Mouse (Mus musculus) myocyte (in vitro differentiated cells): Measurements from ENCODE around the gene Tex44. TPM values are rescaled to one million over a fixed set of nuclear protein-coding genes. Genes with fewer than 3 reads are reported as not detected.

Experiments used
- H3K27me3 ChIP-seq: one replicate; pipeline ENCODE4 v1.6.1; 2011; ENCODE audit not compliant: control insufficient read depth, insufficient read depth, insufficient read length
- H3K36me3 ChIP-seq: one replicate; pipeline ENCODE4 v1.6.1; 2011; ENCODE audit not compliant: control insufficient read depth, insufficient read depth
- H3K4me2 ChIP-seq: one replicate; pipeline ENCODE4 v1.6.1; 2011; ENCODE audit warnings: low read depth, control low read depth
- H3K4me3 ChIP-seq: one replicate; pipeline ENCODE4 v1.5.1; 2011; ENCODE audit warnings: mild to moderate bottlenecking, control low read depth, moderate library complexity
- H3K79me2 ChIP-seq: one replicate; pipeline ENCODE4 v1.6.1; 2011; ENCODE audit not compliant: control insufficient read depth, insufficient read depth
- H3ac ChIP-seq: one replicate; pipeline ENCODE4 v1.6.1; 2011; ENCODE audit not compliant: control insufficient read depth, insufficient read length
- CEBPB ChIP-seq: IDR thresholded peaks from 2 replicates; pipeline ENCODE4 v1.6.1; 2011; ENCODE audit warnings: mild to moderate bottlenecking, moderate library complexity; ENCODE audit not compliant: poor library complexity, insufficient read depth, severe bottlenecking
- E2F4 ChIP-seq: IDR thresholded peaks from one replicate; pipeline ENCODE4 v1.6.1; 2011; ENCODE audit warnings: mild to moderate bottlenecking, control low read depth, moderate library complexity; ENCODE audit not compliant: insufficient read depth
- MAX ChIP-seq: IDR thresholded peaks from one replicate; pipeline ENCODE4 v1.6.1; 2011; ENCODE audit warnings: low read depth, mild to moderate bottlenecking, control low read depth
- MYOD1 ChIP-seq, 3 experiments: IDR thresholded peaks; one replicate each; pipeline ENCODE4 v1.6.1; 2011; ENCODE audit warnings: control low read depth in 2 of 3, low read depth in 2 of 3, mild to moderate bottlenecking in 2 of 3, moderate library complexity in 1 of 3; ENCODE audit not compliant: insufficient read length in 2 of 3, control insufficient read depth in 1 of 3
- MYOG ChIP-seq, 3 experiments: IDR thresholded peaks; one replicate each; pipeline ENCODE4 v1.6.1; 2011; ENCODE audit warnings: control low read depth in 2 of 3, low read depth in 2 of 3, mild to moderate bottlenecking in 2 of 3; ENCODE audit not compliant: insufficient read length in 2 of 3, control insufficient read depth in 1 of 3, insufficient read depth in 1 of 3
- POLR2A ChIP-seq: IDR thresholded peaks from one replicate; pipeline ENCODE4 v1.6.1; 2011; ENCODE audit warnings: low read depth, mild to moderate bottlenecking, control low read depth, moderate library complexity; ENCODE audit not compliant: insufficient read length
- POLR2AphosphoS2 ChIP-seq: IDR thresholded peaks from one replicate; pipeline ENCODE4 v1.6.1; 2011; ENCODE audit warnings: low read depth, control low read depth; ENCODE audit not compliant: insufficient read length
- REST ChIP-seq: IDR thresholded peaks from one replicate; pipeline ENCODE4 v1.6.1; 2011; ENCODE audit warnings: mild to moderate bottlenecking, control low read depth, moderate library complexity; ENCODE audit not compliant: insufficient read depth, insufficient read length
- SRF ChIP-seq: IDR thresholded peaks from one replicate; pipeline ENCODE4 v1.6.1; 2011; ENCODE audit warnings: low read depth; ENCODE audit not compliant: control insufficient read depth, insufficient read length
- TCF12 ChIP-seq: IDR thresholded peaks from one replicate; pipeline ENCODE4 v1.6.1; 2011; ENCODE audit warnings: mild to moderate bottlenecking, control low read depth; ENCODE audit not compliant: poor library complexity, insufficient read depth, severe bottlenecking
- TCF3 ChIP-seq: IDR thresholded peaks from one replicate; pipeline ENCODE4 v1.6.1; 2011; ENCODE audit warnings: low read depth, control low read depth; ENCODE audit not compliant: insufficient read length
- USF1 ChIP-seq: IDR thresholded peaks from one replicate; pipeline ENCODE4 v1.6.1; 2011; ENCODE audit warnings: low read depth, mild to moderate bottlenecking, control low read depth, moderate library complexity
- polyA plus RNA-seq: library from polyadenylated mRNA; unstranded; fragments of >200 nt; fragmentation: generic; extraction: Trizol; gene quantifications from one replicate; pipeline ENCODE4 v1.2.1, GENCODE M21; 2012; ENCODE audit warnings: missing spikeins

The Tex44 gene
- polyA plus RNA-seq, 1 experiment: not detected

- no peaks in the 10 kb centered on the region for H3K79me2 ChIP-seq
- H3K27me3 ChIP-seq: no peaks in the 10 kb centered on the region
- H3K4me3 ChIP-seq: peak overlapping the region; percentile 50
- H3K4me2 ChIP-seq: peak overlapping the region; percentile 94
- H3K36me3 ChIP-seq: no peaks in the 10 kb centered on the region
- no peak overlapping the region for H3ac ChIP-seq
- TF ChIP-seq CEBPB (no peak), POLR2A (no peak), MAX (no peak), E2F4 (no peak), TCF12 (no peak), MYOG (IDR thresholded peaks at IDR 0.05; ENCODE audit: control insufficient read depth in 1 of 3, insufficient read depth in 1 of 3, insufficient read length in 2 of 3, low read depth in 2 of 3) (no peak), MYOD1 (IDR thresholded peaks at IDR 0.05; ENCODE audit: control insufficient read depth in 1 of 3, insufficient read length in 2 of 3, low read depth in 2 of 3) (no peak), USF1 (no peak), REST (no peak), SRF (no peak), TCF3 (no peak), POLR2AphosphoS2 (no peak)
Observed at GRCm38 (mm10) chr1:86439487-86440170, 13.5 kb downstream of the Tex44 start.

GRCm38 (mm10) chr1:86440171-86440886 lies 14.2 kb downstream of the Tex44 start:
- Histone ChIP-seq H3K27me3 (no peaks in the 10 kb centered on the region), H3K79me2 (no peaks in the 10 kb centered on the region), H3K4me3 (peak overlapping the region; percentile 50), H3K4me2 (peak overlapping the region; percentile 94), H3ac (no peak overlapping the region), H3K36me3 (no peaks in the 10 kb centered on the region)
- TF ChIP-seq MAX (no peak), TCF12 (no peak), POLR2A (peak; percentile 47), E2F4 (peak; percentile 57), TCF3 (no peak), USF1 (no peak), MYOG (IDR thresholded peaks at IDR 0.05; ENCODE audit: control insufficient read depth in 1 of 3, insufficient read depth in 1 of 3, insufficient read length in 2 of 3, low read depth in 2 of 3) (no peak)

- peak overlapping the region; percentile 94 for H3K4me2 ChIP-seq
- TF ChIP-seq E2F4 (no peak), MYOG (IDR thresholded peaks at IDR 0.05; ENCODE audit: control insufficient read depth in 1 of 3, insufficient read depth in 1 of 3, insufficient read length in 2 of 3, low read depth in 2 of 3) (peak in 2 of 3 experiments; percentile 49 to 72), REST (no peak), TCF3 (no peak), MYOD1 (IDR thresholded peaks at IDR 0.05; ENCODE audit: control insufficient read depth in 1 of 3, insufficient read length in 2 of 3, low read depth in 2 of 3) (peak in 2 of 3 experiments; percentile 74 to 81), CEBPB (no peak), MAX (no peak), USF1 (peak; percentile 17), POLR2A (peak; percentile 43), TCF12 (no peak)
- peak overlapping the region; percentile 50 for H3K4me3 ChIP-seq
- H3ac ChIP-seq: peak overlapping the region; percentile 92
- no peaks in the 10 kb centered on the region for H3K79me2 ChIP-seq
- no peaks in the 10 kb centered on the region for H3K27me3 ChIP-seq
- no peaks in the 10 kb centered on the region for H3K36me3 ChIP-seq
Observed at GRCm38 (mm10) chr1:86440887-86441723, 15.0 kb downstream of the Tex44 start.

- TF ChIP-seq E2F4 (no peak), MYOG (IDR thresholded peaks at IDR 0.05; ENCODE audit: control insufficient read depth in 1 of 3, insufficient read depth in 1 of 3, insufficient read length in 2 of 3, low read depth in 2 of 3) (no peak), MYOD1 (IDR thresholded peaks at IDR 0.05; ENCODE audit: control insufficient read depth in 1 of 3, insufficient read length in 2 of 3, low read depth in 2 of 3) (no peak), MAX (no peak), POLR2A (no peak), TCF3 (no peak), POLR2AphosphoS2 (no peak), CEBPB (no peak), REST (no peak)
- peak overlapping the region; percentile 50 for H3K4me3 ChIP-seq
- H3K79me2 ChIP-seq: no peaks in the 10 kb centered on the region
Observed at GRCm38 (mm10) chr1:86441724-86441979, 15.5 kb downstream of the Tex44 start.

More at GRCm38 (mm10) chr1:86441724-86441979, 15.5 kb downstream of the Tex44 start:
- Histone ChIP-seq H3K36me3 (no peaks in the 10 kb centered on the region), H3ac (peak overlapping the region; percentile 92), H3K27me3 (no peaks in the 10 kb centered on the region), H3K4me2 (peak overlapping the region; percentile 94)
